Mouse (Mus musculus) liver, adult (tissue): ENCODE data around the gene Lrrc55.

Source experiments
- GATA4 ChIP-seq: IDR thresholded peaks from 2 replicates; pipeline ENCODE4 v1.6.1; 2014; ENCODE audit warnings: mild to moderate bottlenecking, low read length; ENCODE audit not compliant: insufficient replicate concordance

The Lrrc55 gene

DNA sequence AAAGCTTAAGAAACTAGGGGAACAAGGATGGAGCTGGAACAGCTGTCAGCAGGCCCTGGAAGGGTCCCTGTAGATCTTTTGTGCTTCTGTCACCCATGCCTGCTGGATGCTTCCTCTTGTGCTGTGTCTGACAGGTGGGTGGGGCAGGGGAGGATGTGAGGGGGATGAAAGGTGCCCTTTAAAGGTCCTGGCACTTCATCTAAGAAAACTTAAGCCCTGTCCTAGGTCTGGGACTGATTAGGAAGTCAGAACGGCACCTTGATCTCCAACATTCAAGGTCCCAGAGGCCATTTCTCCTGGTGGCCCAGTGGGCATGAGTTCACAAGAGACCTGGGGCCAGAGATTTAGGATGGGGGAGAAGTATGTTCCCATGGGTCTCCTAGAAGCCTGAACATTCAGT lies at the start of gene Lrrc55:
Lrrc55 (minus strand) TSS at position 297 of the 400 bp plus-strand sequence.
- TF ChIP-seq GATA4, result no peak

DNA sequence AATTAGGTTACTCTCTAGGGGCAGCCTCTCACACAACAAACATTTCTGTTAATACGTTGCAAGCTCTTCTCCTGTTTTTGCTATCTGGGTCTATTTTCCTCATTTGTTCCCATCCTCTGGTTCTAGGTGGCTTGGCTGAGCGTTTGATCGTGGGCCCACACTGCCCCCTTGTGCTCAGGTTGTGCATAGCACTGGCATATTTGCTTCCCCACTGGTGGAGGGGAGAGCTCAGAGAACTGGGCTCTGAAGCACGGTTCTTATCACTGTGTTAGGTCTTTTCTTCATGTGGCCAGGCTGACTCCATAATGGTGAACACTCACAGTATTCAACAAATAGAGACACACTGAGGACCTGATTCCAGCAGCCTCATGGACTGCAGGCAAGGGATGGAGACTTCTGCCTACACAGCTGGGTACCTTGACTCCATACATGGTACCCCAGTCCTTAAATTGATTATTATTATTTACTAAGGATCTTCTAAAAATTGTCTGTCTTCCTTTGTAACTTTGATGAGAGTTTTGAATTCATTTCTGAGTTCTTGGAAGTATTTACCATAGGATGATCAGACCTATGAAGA lies 49.6 kb upstream of the Lrrc55 start:
- no peak for TF ChIP-seq GATA4

DNA sequence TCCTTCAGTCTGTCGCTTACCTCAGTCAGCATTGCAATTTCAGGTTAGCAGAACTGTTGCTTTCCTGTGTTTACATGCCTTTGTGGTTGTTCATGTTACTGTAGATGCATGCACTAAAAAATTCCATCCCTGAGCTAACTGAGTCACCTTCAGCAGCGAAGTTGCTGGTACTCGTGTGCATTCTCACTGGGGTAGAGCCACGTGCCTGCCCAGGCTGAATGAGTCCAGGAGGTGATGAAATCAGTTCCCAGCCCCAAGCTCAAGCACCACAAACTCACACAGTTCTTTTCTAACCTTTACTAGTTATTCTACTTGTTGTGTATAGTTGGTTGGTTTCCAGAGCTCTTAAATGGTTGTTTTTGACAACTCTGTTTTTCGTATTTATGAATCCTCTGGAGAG lies 48.7 kb upstream of the Lrrc55 start:
- no peak for TF ChIP-seq GATA4

DNA sequence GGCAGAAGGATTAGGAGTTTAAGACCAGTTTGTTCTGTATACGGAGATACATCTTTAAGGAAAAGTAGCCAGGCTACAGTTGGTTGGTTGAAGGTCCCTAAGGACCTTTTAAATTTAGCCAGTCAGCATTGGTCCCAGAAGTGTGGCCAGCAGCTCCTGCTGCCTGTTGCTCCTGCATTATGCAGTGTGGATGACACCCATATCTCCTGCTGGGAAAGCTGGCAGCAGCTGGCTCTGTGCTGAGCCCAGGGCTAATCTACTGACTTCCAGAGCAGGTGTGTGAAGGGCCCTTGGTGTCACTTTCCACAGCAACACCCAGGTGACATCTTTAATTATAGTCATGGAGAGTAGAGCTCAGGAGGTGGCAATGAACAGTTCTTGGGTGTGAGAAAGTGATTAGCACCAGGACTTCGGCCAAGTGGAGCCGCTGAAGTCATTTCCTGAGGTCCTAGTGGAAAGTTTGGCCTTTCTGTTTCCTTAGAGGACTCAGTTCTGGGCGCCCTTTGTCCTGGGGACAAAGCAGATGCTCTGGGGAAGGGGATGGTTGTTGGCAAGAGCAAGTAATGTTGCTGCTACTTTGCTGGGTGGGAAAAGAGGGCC lies 41.2 kb upstream of the Lrrc55 start:
- TF ChIP-seq GATA4, result no peak

DNA sequence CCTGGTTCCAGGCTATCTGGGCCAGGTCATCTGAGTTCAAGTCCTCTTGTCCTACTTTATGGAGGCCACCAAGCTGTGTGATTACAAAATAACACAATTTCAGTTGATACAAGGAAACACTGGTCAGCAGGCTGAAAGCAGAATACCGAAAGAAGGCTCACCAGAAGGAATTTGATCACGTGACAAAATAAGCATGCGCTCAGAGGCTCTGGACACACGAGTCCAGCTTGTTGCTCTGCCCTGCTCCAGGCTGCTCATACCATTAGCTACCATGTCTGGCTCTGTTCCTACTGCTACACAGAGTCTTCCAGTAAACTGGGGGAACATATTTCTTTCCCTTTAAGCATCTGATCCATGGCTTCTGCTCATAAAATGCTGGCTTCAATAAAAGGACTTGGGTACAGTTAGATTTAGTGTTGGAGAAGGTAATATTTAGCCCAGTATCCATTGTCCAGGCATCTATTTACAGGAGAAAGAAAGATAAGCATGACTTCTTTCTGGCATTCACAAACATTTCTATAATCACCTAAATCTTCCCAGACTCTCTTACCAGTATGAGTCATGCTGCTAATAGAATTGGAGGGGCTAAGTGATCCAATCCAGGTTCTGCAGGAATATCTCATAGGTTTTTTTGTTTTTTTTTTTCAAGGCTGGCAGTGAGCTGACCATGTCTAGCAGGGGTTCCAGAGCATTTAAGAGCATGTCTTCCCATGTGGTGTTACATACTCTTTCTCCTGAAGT lies 33.9 kb upstream of the Lrrc55 start:
- no peak for TF ChIP-seq GATA4

DNA sequence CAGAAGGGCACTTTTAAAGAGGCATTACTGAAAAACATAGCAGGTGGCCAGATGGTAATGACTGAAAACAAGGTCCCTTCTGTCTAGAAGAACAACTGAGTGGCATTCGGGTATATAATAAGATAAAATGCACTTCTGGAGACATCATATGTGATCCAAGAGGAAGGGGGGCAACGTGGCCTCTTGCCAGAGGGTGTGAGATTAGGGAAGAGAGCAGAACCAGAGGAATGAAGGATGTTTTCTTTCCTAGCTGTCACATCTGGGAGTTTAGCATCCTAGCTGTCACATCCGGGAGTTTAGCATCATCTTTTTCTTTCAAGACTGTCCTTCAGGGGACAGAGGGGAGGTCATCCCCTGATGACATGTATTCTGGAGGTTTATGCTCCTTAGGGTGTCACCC lies 32.6 kb upstream of the Lrrc55 start:
- TF ChIP-seq GATA4, result no peak

DNA sequence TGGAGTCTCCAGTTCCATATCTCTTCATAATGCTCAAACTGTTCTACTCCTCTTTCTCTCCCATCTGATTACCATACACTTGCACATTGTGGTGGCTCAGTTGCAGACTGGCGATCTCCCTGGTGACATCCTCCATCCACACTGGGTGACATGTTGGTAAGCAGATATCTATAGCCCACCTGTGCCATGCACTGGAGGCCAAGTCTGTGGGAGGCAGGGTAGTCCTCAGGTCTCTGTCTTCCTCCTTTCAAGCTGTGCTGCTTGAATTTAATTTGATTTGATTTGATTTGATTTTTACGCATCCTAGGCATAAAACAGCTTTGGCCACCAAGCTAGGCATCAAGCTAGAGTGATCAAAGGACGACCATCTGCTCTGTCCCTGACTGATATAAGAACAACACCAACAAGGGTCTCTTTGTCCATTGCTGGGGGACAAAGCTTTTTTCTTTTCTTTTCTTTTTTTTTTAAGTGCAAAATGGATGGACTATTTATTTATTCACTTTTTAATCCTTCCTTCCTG lies 30.9 kb upstream of the Lrrc55 start:
- TF ChIP-seq GATA4, result no peak

DNA sequence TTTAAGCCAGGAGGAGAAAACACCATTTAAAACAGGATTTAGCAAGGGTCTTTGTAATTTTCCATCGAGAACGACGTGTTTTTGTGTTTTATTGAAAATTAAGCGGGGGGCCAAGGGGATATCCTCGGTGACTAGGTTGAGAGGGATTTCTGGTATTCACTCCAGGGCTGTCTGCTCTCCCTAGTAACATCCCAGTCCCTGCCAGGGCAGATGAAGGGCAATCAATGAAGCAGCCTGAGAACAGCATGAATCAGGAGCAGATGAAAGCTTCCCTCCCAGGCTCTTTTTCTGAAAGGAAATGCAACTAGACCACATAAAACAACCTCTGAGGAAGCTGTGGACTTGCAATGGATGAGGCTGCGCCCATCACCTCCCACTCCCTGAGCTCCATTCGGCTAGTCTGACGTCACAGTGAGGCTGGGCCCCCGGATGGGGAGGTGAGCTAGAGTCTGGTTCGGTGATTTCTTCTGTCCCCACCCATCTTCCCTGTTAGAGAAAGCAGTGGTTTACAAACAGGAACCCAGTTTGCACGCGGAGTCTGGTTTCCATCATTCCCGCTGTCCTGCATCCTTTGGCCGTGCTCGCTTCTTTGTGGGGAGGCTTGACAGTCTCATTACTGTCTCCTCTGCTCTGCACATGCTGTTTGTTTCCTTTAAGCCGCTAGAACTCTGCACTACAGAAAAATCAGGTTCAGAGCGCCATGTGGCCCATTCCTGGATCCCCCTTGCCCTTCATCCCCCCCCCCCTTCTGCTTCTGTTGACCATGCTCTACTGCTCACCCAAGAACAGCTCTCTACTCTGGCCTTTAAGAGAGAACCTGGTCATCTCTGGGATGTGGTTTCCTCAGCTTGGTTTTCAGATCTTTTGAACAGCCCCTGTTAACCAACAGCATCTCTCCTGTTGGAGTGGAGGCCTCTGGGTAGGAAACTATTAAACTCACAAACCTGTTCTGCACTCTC lies 27.5 kb upstream of the Lrrc55 start:
- TF ChIP-seq GATA4, result no peak

DNA sequence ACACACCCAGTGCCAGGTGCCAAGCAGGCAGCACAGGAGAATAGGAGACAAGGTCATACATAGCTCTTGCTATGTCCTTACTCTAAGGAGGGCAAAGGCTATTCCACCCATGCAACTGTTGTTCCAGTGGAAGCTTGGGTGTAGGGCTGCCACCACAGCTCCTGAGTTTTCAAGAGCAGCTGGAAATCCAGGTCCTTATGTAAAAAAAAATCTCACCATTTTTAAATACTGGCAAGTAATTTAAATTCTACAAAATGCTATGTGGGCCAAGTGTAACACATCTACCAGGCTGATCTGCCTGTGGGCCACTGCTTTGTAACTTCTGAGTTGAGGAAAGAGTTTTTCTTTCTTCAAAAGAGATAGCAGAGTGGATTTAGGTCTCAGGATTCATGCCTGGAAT lies 19.6 kb upstream of the Lrrc55 start:
- TF ChIP-seq GATA4, result no peak

DNA sequence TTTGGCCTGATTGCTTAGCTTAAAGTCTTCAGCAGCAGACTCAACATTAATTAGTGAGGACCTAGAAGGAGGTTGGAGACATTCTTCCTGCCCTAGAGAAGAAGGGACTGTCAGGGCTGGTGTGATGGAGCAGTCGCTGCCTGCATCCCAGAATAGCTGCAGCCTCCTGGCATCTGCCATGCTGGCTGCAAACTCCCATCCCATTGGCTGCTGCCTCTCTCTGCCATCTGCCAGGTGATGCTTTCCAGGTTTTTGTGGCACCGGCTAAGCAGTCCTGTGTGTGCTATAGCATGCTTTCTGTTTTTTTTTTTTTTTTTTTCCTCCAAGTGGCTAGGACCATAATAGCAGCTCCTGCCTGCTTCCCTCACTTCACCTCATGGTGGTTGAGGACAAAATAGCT lies 16.7 kb upstream of the Lrrc55 start:
- no peak for TF ChIP-seq GATA4

DNA sequence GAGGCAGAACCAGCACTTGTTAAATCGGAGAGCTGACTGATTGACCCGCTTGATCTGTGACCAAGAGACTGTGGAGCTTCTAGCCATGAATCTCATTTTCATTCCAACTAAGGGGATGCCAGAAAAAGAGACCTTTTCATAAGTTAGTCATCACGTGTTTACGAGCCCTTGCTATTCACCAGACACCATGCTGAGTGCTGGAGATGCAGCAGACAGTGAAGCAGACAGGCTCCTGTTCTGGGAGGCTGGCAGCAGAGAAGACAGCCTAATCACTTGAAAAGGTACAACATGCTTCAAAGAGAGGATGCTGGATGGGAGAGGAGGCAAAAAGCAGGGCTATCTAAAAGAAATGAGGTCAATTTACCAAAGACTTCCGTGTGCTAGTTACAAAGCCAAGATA lies 12.3 kb upstream of the Lrrc55 start:
- TF ChIP-seq GATA4, result no peak

DNA sequence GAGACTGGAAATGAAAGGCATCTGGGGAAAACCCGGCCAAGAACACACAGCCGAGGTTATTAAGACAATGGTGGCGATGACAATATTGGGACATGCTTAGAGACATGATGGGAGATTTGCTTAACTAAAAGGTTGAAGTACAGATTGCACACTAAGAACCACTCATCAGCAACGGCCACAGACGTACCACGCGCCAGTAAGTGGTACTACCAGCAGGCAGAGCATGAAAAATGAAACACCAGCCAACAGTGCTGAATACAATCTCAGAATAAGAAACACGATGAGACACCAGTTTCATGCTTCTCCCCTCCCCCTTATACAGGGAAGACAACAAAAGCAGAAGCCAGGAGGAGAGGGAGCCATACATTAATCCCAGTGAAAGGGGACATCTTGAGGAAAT lies 8.2 kb upstream of the Lrrc55 start:
- TF ChIP-seq GATA4, result no peak

DNA sequence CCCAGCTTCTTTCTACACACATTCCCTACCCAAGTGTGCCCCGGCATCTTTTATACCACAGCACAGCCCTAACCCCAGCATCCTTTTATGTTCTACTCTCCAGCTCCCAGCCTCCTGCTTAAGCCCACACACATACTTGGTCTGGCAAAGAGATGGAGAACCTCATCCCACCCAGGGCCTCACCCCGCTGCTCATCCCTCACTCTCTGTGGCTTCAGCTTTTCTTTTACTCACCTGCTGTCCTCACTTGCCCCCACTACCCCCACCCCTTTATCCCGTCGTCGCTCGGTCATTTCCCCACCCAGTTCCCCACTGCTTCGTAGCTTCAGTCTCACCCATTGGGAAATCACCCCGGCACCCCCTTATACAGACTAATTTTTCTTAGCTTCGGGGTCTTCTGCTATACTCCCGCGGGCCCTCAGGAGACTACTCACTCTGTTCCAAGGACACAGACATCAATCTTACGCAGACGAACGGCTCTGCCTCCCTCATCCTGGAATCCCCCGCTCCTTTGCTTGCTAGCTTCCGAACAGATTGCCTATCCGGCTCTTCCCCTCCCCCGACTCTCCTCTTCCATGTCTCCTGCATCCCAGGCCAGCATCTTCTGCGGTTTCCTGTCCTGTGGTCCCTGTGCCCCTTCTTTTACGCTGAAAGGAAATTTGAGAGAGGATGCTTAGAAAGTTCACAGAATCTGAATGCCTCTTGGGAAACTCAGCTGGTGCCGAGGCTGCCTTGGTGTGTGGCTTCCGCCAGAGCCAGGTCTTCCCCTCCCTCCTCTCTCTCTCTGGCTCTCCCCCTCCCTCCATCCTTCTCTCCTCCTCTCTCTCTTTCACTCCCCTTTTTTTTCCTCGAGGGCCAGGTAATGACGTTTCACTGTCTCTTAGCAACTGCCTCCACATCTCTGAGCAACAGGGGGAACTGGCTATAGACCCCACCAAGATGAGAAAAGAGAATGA lies 1.3 kb upstream of the Lrrc55 start:
- TF ChIP-seq GATA4, result no peak

DNA sequence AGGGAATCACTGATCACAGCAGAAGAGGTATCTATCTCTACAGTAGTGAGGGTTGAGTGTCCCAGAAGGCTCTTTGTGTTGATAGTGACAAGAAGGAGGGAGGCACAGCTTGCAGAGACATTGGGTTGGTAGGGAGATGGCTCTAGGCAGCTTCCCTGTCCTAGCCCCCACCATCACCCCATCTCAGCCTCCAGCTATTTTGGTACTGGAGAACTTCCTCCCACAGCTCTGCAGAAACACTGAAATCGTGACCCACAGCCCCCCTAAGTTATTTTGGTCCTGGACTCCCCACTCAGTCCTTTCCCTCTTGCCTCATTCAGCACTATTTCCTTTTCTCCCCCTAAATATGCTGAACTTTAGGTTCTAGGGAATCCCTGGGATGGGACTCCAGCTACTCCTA lies 2.4 kb downstream of the Lrrc55 start:
- no peak for TF ChIP-seq GATA4
